Mouse (Mus musculus) kidney, postnatal 4 days (tissue): ENCODE data around the gene Fbxl5.

Experiments used
- DNase-seq, 2 experiments: peaks; one replicate each; pipeline ENCODE4 v3.0.0; 2021; ENCODE audit warnings: mixed read lengths in 2 of 2

Gene Fbxl5

GRCm38 (mm10) chr5:43781977-43782930, 39.2 kb downstream of the Fbxl5 start:
- DNase-seq, result peak; percentile 82 to 90

GRCm38 (mm10) chr5:43781423-43781976, 39.9 kb downstream of the Fbxl5 start:
- no peak for DNase-seq

- no peak for DNase-seq
Observed at GRCm38 (mm10) chr5:43778583-43778982, 42.9 kb downstream of the Fbxl5 start.

- DNase-seq, result no peak
Observed at GRCm38 (mm10) chr5:43776993-43777392, 44.4 kb downstream of the Fbxl5 start.

GRCm38 (mm10) chr5:43776407-43776806, 45.0 kb downstream of the Fbxl5 start:
- no peak for DNase-seq

- no peak for DNase-seq
Observed at GRCm38 (mm10) chr5:43771555-43771954, 49.9 kb downstream of the Fbxl5 start.

GRCm38 (mm10) chr5:43770618-43771354, 50.7 kb downstream of the Fbxl5 start:
- DNase-seq, result no peak

- DNase-seq, result no peak
Observed at GRCm38 (mm10) chr5:43749092-43749491, 72.3 kb downstream of the Fbxl5 start.

- no peak for DNase-seq
Observed at GRCm38 (mm10) chr5:43748039-43748438, 73.4 kb downstream of the Fbxl5 start.

GRCm38 (mm10) chr5:43745156-43745555, 76.3 kb downstream of the Fbxl5 start:
- no peak for DNase-seq

GRCm38 (mm10) chr5:43744187-43744586, 77.3 kb downstream of the Fbxl5 start:
- no peak for DNase-seq

- no peak for DNase-seq
Observed at GRCm38 (mm10) chr5:43732381-43732780, 89.1 kb downstream of the Fbxl5 start.

GRCm38 (mm10) chr5:43728375-43729165, 92.9 kb downstream of the Fbxl5 start:
- DNase-seq, result no peak

- no peak for DNase-seq
Observed at GRCm38 (mm10) chr5:43723830-43724229, 97.6 kb downstream of the Fbxl5 start.

- no peak for DNase-seq
Observed at GRCm38 (mm10) chr5:43722452-43722783, 99.0 kb downstream of the Fbxl5 start.

- no peak for DNase-seq
Observed at GRCm38 (mm10) chr5:43721538-43722451, 99.6 kb downstream of the Fbxl5 start.

- DNase-seq, result no peak
Observed at GRCm38 (mm10) chr5:43699240-43699639, 122.2 kb downstream of the Fbxl5 start.

- DNase-seq, result no peak
Observed at GRCm38 (mm10) chr5:43697133-43697532, 124.3 kb downstream of the Fbxl5 start.
